Mouse (Mus musculus) lung, embryonic 16.5 days (tissue): ENCODE measurements around the gene Lrrc8c. TPM values are rescaled to one million over a fixed set of nuclear protein-coding genes. Genes with fewer than 3 reads are reported as not detected.
A peak's percentile ranks its signal among the peaks of the same experiment; 100 is the strongest.

Experiments used
- ATAC-seq: fragments of 200-750 bp; cut with Nextera tagmentation; 2 replicates; pipeline ENCODE4 v1.8.0; 2017; ENCODE audit warnings: low read depth, mild to moderate bottlenecking, moderate library complexity
- H3K27ac ChIP-seq: fragments of 300-500 bp; sonication (generic); 2 replicates; pipeline ENCODE4 v1.5.1; 2014; ENCODE audit warnings: mild to moderate bottlenecking, control low read depth, low read length
- H3K27me3 ChIP-seq: fragments of 300-500 bp; sonication (generic); 2 replicates; pipeline ENCODE4 v1.6.1; 2014; ENCODE audit warnings: low read depth, low read length, mixed read lengths; ENCODE audit not compliant: control insufficient read depth, insufficient read depth
- H3K36me3 ChIP-seq: fragments of 300-500 bp; sonication (generic); 2 replicates; pipeline ENCODE4 v1.6.1; 2014; ENCODE audit warnings: low read length; ENCODE audit not compliant: control insufficient read depth, insufficient read depth
- H3K4me1 ChIP-seq: fragments of 300-500 bp; sonication (generic); replicated peaks from 2 replicates; pipeline ENCODE4 v1.6.1; 2014; ENCODE audit warnings: low read length, mixed read lengths; ENCODE audit not compliant: control insufficient read depth, insufficient read depth
- H3K4me2 ChIP-seq: fragments of 300-500 bp; sonication (generic); 2 replicates; pipeline ENCODE4 v1.6.1; 2014; ENCODE audit warnings: low read depth, low read length, control low read depth
- H3K4me3 ChIP-seq: fragments of 300-500 bp; sonication (generic); 2 replicates; pipeline ENCODE4 v1.5.1; 2014; ENCODE audit warnings: mild to moderate bottlenecking, low read length, control low read depth
- H3K9ac ChIP-seq: fragments of 300-500 bp; sonication (generic); 2 replicates; pipeline ENCODE4 v1.6.1; 2014; ENCODE audit warnings: low read length, control low read depth
- H3K9me3 ChIP-seq: fragments of 300-500 bp; sonication (generic); 2 replicates; pipeline ENCODE4 v1.6.1; 2016; ENCODE audit warnings: low read length; ENCODE audit not compliant: control insufficient read depth
- WGBS: fragments of 180-500 bp; shearing (Covaris S2); extraction: QIAGEN DNeasy Blood & Tissue Kit; methylation state at CpG from one replicate; pipeline ENCODE4 v1.1.7; 2014; 5-methylcytosine and 5-hydroxymethylcytosine counted together
- polyA plus RNA-seq: library from polyadenylated mRNA; unstranded; fragments of >200 nt; fragmentation: Nextera tagmentation; extraction: Ambion mirVana; gene quantifications from 2 replicates; pipeline ENCODE4 v1.2.1, GENCODE M21; 2015

The Lrrc8c gene
- polyA plus RNA-seq: 27.0 and 29.2 TPM in 2 replicates

GRCm38 (mm10) chr5:105519096-105519975, at the start of gene Lrrc8c:
Gene Lrrc8c (plus strand): TSS chr5:105519388.
- ATAC-seq: peak; percentile 96
- Histone ChIP-seq H3K9me3 (no peaks in the 10 kb centered on the region), H3K4me2 (peak within 1 kb of the TSS; percentile 76), H3K36me3 (no peaks in the 10 kb centered on the region), H3K9ac (peak within 1 kb of the TSS; percentile 84), H3K27ac (peak within 1 kb of the TSS; percentile 79), H3K4me1 (peaks cover 12% of the 10 kb centered on the region), H3K27me3 (no peaks in the 10 kb centered on the region), H3K4me3 (peak within 1 kb of the TSS; percentile 80)
- WGBS: under 1% methylated on average over 79 of the region's 93 CpGs

GRCm38 (mm10) chr5:105472983-105473705, 46.0 kb upstream of the Lrrc8c start:
- H3K4me3 ChIP-seq: no peak overlapping the region
- no peaks in the 10 kb centered on the region for H3K9me3 ChIP-seq
- no peaks in the 10 kb centered on the region for H3K4me1 ChIP-seq
- H3K4me2 ChIP-seq: no peak overlapping the region
- no peaks in the 10 kb centered on the region for H3K27me3 ChIP-seq
- H3K9ac ChIP-seq: no peak overlapping the region
- ATAC-seq: no peak
- H3K27ac ChIP-seq: no peak overlapping the region
- WGBS: 50% methylated on average over 5 of the region's 5 CpGs
- H3K36me3 ChIP-seq: no peaks in the 10 kb centered on the region

GRCm38 (mm10) chr5:105477527-105477926, 41.7 kb upstream of the Lrrc8c start:
- H3K27ac ChIP-seq: no peak overlapping the region
- ATAC-seq: no peak
- H3K27me3 ChIP-seq: no peaks in the 10 kb centered on the region
- no peaks in the 10 kb centered on the region for H3K36me3 ChIP-seq
- H3K9ac ChIP-seq: no peak overlapping the region
- H3K9me3 ChIP-seq: no peaks in the 10 kb centered on the region
- no peak overlapping the region for H3K4me2 ChIP-seq
- no peak overlapping the region for H3K4me3 ChIP-seq
- 76% methylated on average over 9 of the region's 9 CpGs for WGBS
- no peaks in the 10 kb centered on the region for H3K4me1 ChIP-seq

GRCm38 (mm10) chr5:105479673-105480072, 39.5 kb upstream of the Lrrc8c start:
- Histone ChIP-seq H3K4me1 (no peaks in the 10 kb centered on the region), H3K27me3 (no peaks in the 10 kb centered on the region), H3K36me3 (no peaks in the 10 kb centered on the region), H3K9ac (no peak overlapping the region), H3K4me3 (no peak overlapping the region), H3K9me3 (no peaks in the 10 kb centered on the region), H3K4me2 (no peak overlapping the region), H3K27ac (no peak overlapping the region)
- ATAC-seq: no peak
- WGBS: 88% methylated on average over 13 of the region's 13 CpGs

- 92% methylated on average over 17 of the region's 17 CpGs for WGBS
- ATAC-seq: no peak
Observed at GRCm38 (mm10) chr5:105480561-105480960, 38.6 kb upstream of the Lrrc8c start.

GRCm38 (mm10) chr5:105483632-105484031, 35.6 kb upstream of the Lrrc8c start:
- 69% methylated on average over 2 of the region's 2 CpGs for WGBS
- Histone ChIP-seq H3K27me3 (no peaks in the 10 kb centered on the region), H3K9ac (no peak overlapping the region), H3K4me3 (no peak overlapping the region), H3K4me2 (no peak overlapping the region), H3K9me3 (no peaks in the 10 kb centered on the region), H3K36me3 (no peaks in the 10 kb centered on the region), H3K27ac (no peak overlapping the region), H3K4me1 (no peaks in the 10 kb centered on the region)
- ATAC-seq: no peak

More at GRCm38 (mm10) chr5:105480561-105480960, 38.6 kb upstream of the Lrrc8c start:
- Histone ChIP-seq H3K4me1 (no peaks in the 10 kb centered on the region), H3K9ac (no peak overlapping the region), H3K27me3 (no peaks in the 10 kb centered on the region), H3K9me3 (no peaks in the 10 kb centered on the region), H3K27ac (no peak overlapping the region), H3K36me3 (no peaks in the 10 kb centered on the region), H3K4me3 (no peak overlapping the region), H3K4me2 (no peak overlapping the region)

- H3K27me3 ChIP-seq: no peaks in the 10 kb centered on the region
- H3K9ac ChIP-seq: no peak overlapping the region
- no peaks in the 10 kb centered on the region for H3K36me3 ChIP-seq
- H3K4me3 ChIP-seq: no peak overlapping the region
- H3K4me1 ChIP-seq: no peaks in the 10 kb centered on the region
- no peak overlapping the region for H3K27ac ChIP-seq
- H3K4me2 ChIP-seq: no peak overlapping the region
- ATAC-seq: no peak
- WGBS: 90% methylated on average over 6 of the region's 6 CpGs
- no peaks in the 10 kb centered on the region for H3K9me3 ChIP-seq
Observed at GRCm38 (mm10) chr5:105484247-105484646, 34.9 kb upstream of the Lrrc8c start.

GRCm38 (mm10) chr5:105484891-105485290, 34.3 kb upstream of the Lrrc8c start:
- no peak for ATAC-seq
- H3K9me3 ChIP-seq: no peaks in the 10 kb centered on the region

GRCm38 (mm10) chr5:105490211-105490610, 29.0 kb upstream of the Lrrc8c start:
- no peak for ATAC-seq
- WGBS: 79% methylated on average over 5 of the region's 5 CpGs
- Histone ChIP-seq H3K27ac (no peak overlapping the region), H3K27me3 (no peaks in the 10 kb centered on the region), H3K4me1 (0 out of 2 replicates have a peak, but pooled peaks cover 3% of the 10 kb centered on the region), H3K9me3 (no peaks in the 10 kb centered on the region), H3K4me3 (no peak overlapping the region), H3K9ac (no peak overlapping the region), H3K4me2 (no peak overlapping the region), H3K36me3 (no peaks in the 10 kb centered on the region)

More at GRCm38 (mm10) chr5:105484891-105485290, 34.3 kb upstream of the Lrrc8c start:
- Histone ChIP-seq H3K27me3 (no peaks in the 10 kb centered on the region), H3K4me1 (no peaks in the 10 kb centered on the region), H3K36me3 (no peaks in the 10 kb centered on the region), H3K4me2 (no peak overlapping the region), H3K4me3 (no peak overlapping the region), H3K9ac (no peak overlapping the region), H3K27ac (no peak overlapping the region)
- WGBS: 90% methylated on average over 14 of the region's 14 CpGs
